Mouse (Mus musculus): ENCODE results near the gene Map2. TPM values are rescaled to one million over a fixed set of nuclear protein-coding genes. Genes with fewer than 3 reads are reported as not detected.

Gene Map2
- total RNA-seq, 2 experiments from 2014 or later: 1,425 to 1,439 TPM

DNA sequence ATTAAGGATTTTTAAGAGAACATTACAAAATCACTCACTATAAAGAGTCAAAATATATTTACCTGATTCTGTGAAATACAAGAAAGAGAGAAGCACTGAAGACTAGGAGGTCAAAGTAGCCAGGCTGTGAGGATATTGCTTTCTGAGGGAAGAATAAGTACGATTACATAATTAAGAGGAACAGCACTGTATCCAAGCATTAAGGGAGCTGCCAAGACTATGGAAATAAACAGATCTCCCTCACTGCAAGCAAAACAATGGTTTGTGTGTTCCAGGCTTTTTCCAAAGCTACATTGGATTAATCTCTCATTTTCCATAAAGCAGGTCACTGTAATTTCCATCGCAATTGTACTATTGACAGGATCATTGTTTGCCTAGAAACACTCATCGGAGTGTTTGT is 307.7 kb downstream of the Map2 start:
- DNase-seq: no peak
- intact Hi-C loops (cut with DNase I): no loop called here

Other genes with a start within 250 kb of the Map2 start
- not detected for gene Crygf, start 248.8 kb upstream of the Map2 start, total RNA-seq (2021)